Mouse (Mus musculus) spleen, adult 2 months (tissue): ENCODE measurements around the gene Cartpt.

ENCODE experiments used
- CTCF ChIP-seq: fragments of 200-500 bp; IDR thresholded peaks from 2 replicates; pipeline ENCODE4 v1.5.1; 2011; ENCODE audit warnings: mild to moderate bottlenecking, inconsistent platforms; ENCODE audit not compliant: insufficient read depth, insufficient read length, insufficient replicate concordance; ENCODE audit errors: extremely low read depth
- POLR2A ChIP-seq: fragments of 200-500 bp; IDR thresholded peaks from 2 replicates; pipeline ENCODE4 v1.6.1; 2011; ENCODE audit warnings: low read depth, low read length, inconsistent platforms

DNA sequence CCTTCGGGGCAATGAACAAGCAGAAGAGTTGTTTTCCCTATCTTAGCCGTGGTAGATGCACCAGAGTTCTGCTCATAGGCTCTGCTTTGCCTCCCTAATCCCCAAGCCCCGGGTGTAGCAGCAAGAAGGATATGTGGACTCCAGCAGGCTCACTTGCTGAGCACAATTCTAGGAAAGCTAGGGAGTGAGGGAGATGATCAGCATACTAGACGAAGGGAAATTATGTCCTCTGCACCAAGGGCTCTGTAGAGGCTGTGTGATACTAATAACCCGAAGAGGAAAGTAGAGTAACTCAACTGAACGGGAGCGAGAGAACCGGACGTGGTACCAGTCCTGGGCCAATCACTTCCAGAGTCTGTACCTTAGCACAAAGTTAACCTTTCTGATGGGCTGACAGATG is at the start of gene Cartpt:
- TF ChIP-seq CTCF (no peak), POLR2A (no peak)
